Mouse (Mus musculus): ENCODE data around the gene Tesk1. TPM values are rescaled to one million over a fixed set of nuclear protein-coding genes. Genes with fewer than 3 reads are reported as not detected.

The Tesk1 gene
- polyA plus RNA-seq (2014; fragmentation: Illumina TruSeq; extraction: RNeasy Lipid Tissue Mini Kit (QIAGEN cat#74804); ENCODE audit: low read depth, low replicate concordance) = 33.9 TPM

DNA sequence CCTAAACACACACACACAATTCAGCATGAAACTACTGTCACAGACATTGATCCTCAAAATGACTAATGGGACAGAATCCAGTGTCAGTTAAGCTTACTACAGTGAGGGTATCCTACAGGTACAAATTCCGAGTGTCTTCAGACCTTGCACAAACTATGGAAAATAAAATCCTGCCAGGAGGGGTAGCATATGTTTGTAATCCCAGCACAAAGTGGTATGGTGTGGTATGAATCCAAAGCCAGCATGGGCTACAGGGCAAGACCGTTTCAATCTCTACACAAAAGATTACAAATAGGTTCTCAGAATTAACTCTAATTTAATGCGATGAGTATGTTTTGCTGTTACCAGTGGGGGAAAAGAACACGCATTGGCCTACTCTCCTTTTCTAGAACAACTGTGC, at the start of gene Tesk1:
Gene Tesk1, plus strand, starts transcription at position 301 of the 400 bp plus-strand sequence.

DNA sequence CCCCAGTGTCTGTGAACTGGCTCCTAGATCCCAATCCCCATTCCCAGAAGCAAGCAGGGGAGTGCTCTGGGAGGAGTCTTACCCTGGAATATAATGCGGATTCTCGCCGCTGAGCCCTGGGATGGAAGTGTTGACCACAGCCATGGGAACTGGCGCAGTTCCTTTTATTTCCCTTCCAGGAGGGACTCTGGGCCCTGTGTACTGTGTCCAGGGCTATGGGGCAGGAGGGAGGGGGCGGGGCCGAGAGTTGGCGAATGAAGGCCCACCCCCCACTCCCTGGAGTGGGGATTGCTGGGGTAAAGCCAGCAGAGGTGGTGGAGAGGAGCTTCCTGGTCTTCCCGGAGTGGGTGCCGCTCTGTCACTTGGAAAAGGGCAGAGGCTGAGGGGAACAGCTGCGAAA, 12.8 kb upstream of the Tesk1 start, which contains the start of gene Fam166b:
Gene Fam166b, minus strand, starts transcription at position 189 of the 400 bp plus-strand sequence.

GRCm38 (mm10) chr4:43454041-43454836, 12.5 kb downstream of the Tesk1 start, which contains the start of gene Cd72:
TSS of gene Cd72 (minus strand) at chr4:43454628.

GRCm38 (mm10) chr4:43483535-43484091, 41.9 kb downstream of the Tesk1 start, which contains the start of gene Sit1:
TSS of gene Sit1 (minus strand) at chr4:43483734.

DNA sequence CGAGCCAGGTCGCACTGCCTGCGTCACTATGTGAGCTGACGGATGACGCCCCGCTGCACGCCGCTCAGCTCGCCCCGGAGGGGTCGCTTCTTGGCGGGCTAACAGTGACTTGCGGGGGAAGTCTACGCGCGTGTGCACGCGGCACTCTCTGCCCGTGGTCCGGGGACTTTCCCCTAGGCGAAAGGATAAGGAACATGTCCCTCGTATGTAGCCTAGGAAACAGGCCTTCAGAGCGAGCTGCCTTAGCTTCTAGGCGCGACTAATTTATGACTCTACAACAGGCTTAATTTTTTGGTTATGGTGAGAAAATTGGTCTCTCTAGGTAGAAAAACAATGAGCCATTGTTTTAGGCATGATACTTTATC, 51.1 kb downstream of the Tesk1 start, which contains the start of gene Ccdc107:
Gene Ccdc107, plus strand, starts transcription at position 80 of the 365 bp plus-strand sequence.

Other genes with a start within 250 kb of the Tesk1 start
- 0.18 TPM for gene Atp8b5, start 174.8 kb upstream of the Tesk1 start, polyA plus RNA-seq (2014; fragmentation: Illumina TruSeq; extraction: RNeasy Lipid Tissue Mini Kit (QIAGEN cat#74804); ENCODE audit: low read depth, low replicate concordance)
- 28.7 TPM for gene Rusc2, start 60.0 kb upstream of the Tesk1 start, polyA plus RNA-seq (2014; fragmentation: Illumina TruSeq; extraction: RNeasy Lipid Tissue Mini Kit (QIAGEN cat#74804); ENCODE audit: low read depth, low replicate concordance)
- not detected for gene Fam166b, start 12.8 kb upstream of the Tesk1 start, polyA plus RNA-seq (2014; fragmentation: Illumina TruSeq; extraction: RNeasy Lipid Tissue Mini Kit (QIAGEN cat#74804); ENCODE audit: low read depth, low replicate concordance)
- gene Cd72, start 12.7 kb downstream of the Tesk1 start, polyA plus RNA-seq (2014; fragmentation: Illumina TruSeq; extraction: RNeasy Lipid Tissue Mini Kit (QIAGEN cat#74804); ENCODE audit: low read depth, low replicate concordance) = 2.3 TPM
- not detected for gene Sit1, start 41.8 kb downstream of the Tesk1 start, polyA plus RNA-seq (2014; fragmentation: Illumina TruSeq; extraction: RNeasy Lipid Tissue Mini Kit (QIAGEN cat#74804); ENCODE audit: low read depth, low replicate concordance)
- gene Ccdc107, start 51.0 kb downstream of the Tesk1 start, polyA plus RNA-seq (2014; fragmentation: Illumina TruSeq; extraction: RNeasy Lipid Tissue Mini Kit (QIAGEN cat#74804); ENCODE audit: low read depth, low replicate concordance) = 48.0 TPM
- 1.3 TPM for gene Arhgef39, start 57.8 kb downstream of the Tesk1 start, polyA plus RNA-seq (2014; fragmentation: Illumina TruSeq; extraction: RNeasy Lipid Tissue Mini Kit (QIAGEN cat#74804); ENCODE audit: low read depth, low replicate concordance)
- gene Car9, start 65.0 kb downstream of the Tesk1 start, polyA plus RNA-seq (2014; fragmentation: Illumina TruSeq; extraction: RNeasy Lipid Tissue Mini Kit (QIAGEN cat#74804); ENCODE audit: low read depth, low replicate concordance) = 0.92 TPM
- 82.5 TPM for gene Tpm2, start 81.8 kb downstream of the Tesk1 start, polyA plus RNA-seq (2014; fragmentation: Illumina TruSeq; extraction: RNeasy Lipid Tissue Mini Kit (QIAGEN cat#74804); ENCODE audit: low read depth, low replicate concordance)
- 32.4 TPM for gene Creb3, start 120.4 kb downstream of the Tesk1 start, polyA plus RNA-seq (2014; fragmentation: Illumina TruSeq; extraction: RNeasy Lipid Tissue Mini Kit (QIAGEN cat#74804); ENCODE audit: low read depth, low replicate concordance)
- 51.7 TPM for gene Tln1, start 120.8 kb downstream of the Tesk1 start, polyA plus RNA-seq (2014; fragmentation: Illumina TruSeq; extraction: RNeasy Lipid Tissue Mini Kit (QIAGEN cat#74804); ENCODE audit: low read depth, low replicate concordance)
- 28.1 TPM for gene Rgp1, start 136.8 kb downstream of the Tesk1 start, polyA plus RNA-seq (2014; fragmentation: Illumina TruSeq; extraction: RNeasy Lipid Tissue Mini Kit (QIAGEN cat#74804); ENCODE audit: low read depth, low replicate concordance)
- 17.7 TPM for gene Gba2, start 136.9 kb downstream of the Tesk1 start, polyA plus RNA-seq (2014; fragmentation: Illumina TruSeq; extraction: RNeasy Lipid Tissue Mini Kit (QIAGEN cat#74804); ENCODE audit: low read depth, low replicate concordance)
- gene Msmp, start 142.6 kb downstream of the Tesk1 start, polyA plus RNA-seq (2014; fragmentation: Illumina TruSeq; extraction: RNeasy Lipid Tissue Mini Kit (QIAGEN cat#74804); ENCODE audit: low read depth, low replicate concordance) = not detected
- gene Npr2, start 190.0 kb downstream of the Tesk1 start, polyA plus RNA-seq (2014; fragmentation: Illumina TruSeq; extraction: RNeasy Lipid Tissue Mini Kit (QIAGEN cat#74804); ENCODE audit: low read depth, low replicate concordance) = 50.9 TPM
- gene Spag8, start 211.7 kb downstream of the Tesk1 start, polyA plus RNA-seq (2014; fragmentation: Illumina TruSeq; extraction: RNeasy Lipid Tissue Mini Kit (QIAGEN cat#74804); ENCODE audit: low read depth, low replicate concordance) = not detected
- 196 TPM for gene Hint2, start 214.5 kb downstream of the Tesk1 start, polyA plus RNA-seq (2014; fragmentation: Illumina TruSeq; extraction: RNeasy Lipid Tissue Mini Kit (QIAGEN cat#74804); ENCODE audit: low read depth, low replicate concordance)
- 18.3 TPM for gene Tmem8b, start 227.0 kb downstream of the Tesk1 start, polyA plus RNA-seq (2014; fragmentation: Illumina TruSeq; extraction: RNeasy Lipid Tissue Mini Kit (QIAGEN cat#74804); ENCODE audit: low read depth, low replicate concordance)
- 0.42 TPM for gene Fam221b, start 227.2 kb downstream of the Tesk1 start, polyA plus RNA-seq (2014; fragmentation: Illumina TruSeq; extraction: RNeasy Lipid Tissue Mini Kit (QIAGEN cat#74804); ENCODE audit: low read depth, low replicate concordance)

Measured in heart, adult 10 weeks (tissue).